Mouse (Mus musculus): Measurements from ENCODE around the gene Cryba4. TPM values are rescaled to one million over a fixed set of nuclear protein-coding genes. Genes with fewer than 3 reads are reported as not detected.

The Cryba4 gene
- polyA plus RNA-seq, 1 experiment from 2014 or later, result 0.69 TPM

GRCm38 (mm10) chr5:112277906-112278470, 25.7 kb upstream of the Cryba4 start:
- no peaks in the 10 kb centered on the region; the same call in 1 of the 2 replicates for H3K4me1 ChIP-seq (ENCODE audit: control insufficient read depth, insufficient read depth, low read length)
- H3K4me3 ChIP-seq (ENCODE audit: low read depth, low read length), result no peak overlapping the region
- no peaks in the 10 kb centered on the region for H3K36me3 ChIP-seq (replicated peaks; ENCODE audit: control insufficient read depth, insufficient read depth, low read depth, low read length)
- H3K27ac ChIP-seq (replicated peaks; ENCODE audit: low read depth, low read length), result no peak overlapping the region
- WGBS, result 90% methylated on average over 11 of the region's 11 CpGs
- no peak for ATAC-seq (replicated peaks; ENCODE audit: insufficient number of reproducible peaks, low FRiP score, low TSS enrichment, low read depth)
- H3K27me3 ChIP-seq (ENCODE audit: control insufficient read depth, insufficient read depth, low read length), result no peaks in the 10 kb centered on the region
- H3K9ac ChIP-seq (replicated peaks; ENCODE audit: low read length), result no peak overlapping the region
- H3K4me2 ChIP-seq (ENCODE audit: low read depth, low read length), result no peak overlapping the region
- no peaks in the 10 kb centered on the region for H3K9me3 ChIP-seq (replicated peaks; ENCODE audit: control insufficient read depth, low read length)
- no peak for DNase-seq (ENCODE audit: low spot score)

- Histone ChIP-seq H3K27ac (replicated peaks; ENCODE audit: low read depth, low read length) (no peak overlapping the region), H3K27me3 (ENCODE audit: control insufficient read depth, insufficient read depth, low read length) (no peaks in the 10 kb centered on the region), H3K4me1 (ENCODE audit: control insufficient read depth, insufficient read depth, low read length) (no peaks in the 10 kb centered on the region; the same call in 1 of the 2 replicates), H3K36me3 (replicated peaks; ENCODE audit: control insufficient read depth, insufficient read depth, low read depth, low read length) (no peaks in the 10 kb centered on the region), H3K9ac (replicated peaks; ENCODE audit: low read length) (peak overlapping the region; percentile 72), H3K4me3 (ENCODE audit: low read depth, low read length) (peak overlapping the region; percentile 79), H3K4me2 (ENCODE audit: low read depth, low read length) (peak overlapping the region; percentile 81), H3K9me3 (replicated peaks; ENCODE audit: control insufficient read depth, low read length) (no peaks in the 10 kb centered on the region)
- under 1% methylated on average over 24 of the region's 24 CpGs for whole genome bisulfite sequencing
- DNase-seq (ENCODE audit: low spot score), result peak; percentile 47
- ATAC-seq (replicated peaks; ENCODE audit: insufficient number of reproducible peaks, low FRiP score, low TSS enrichment, low read depth), result peak; percentile 3
Measured at GRCm38 (mm10) chr5:112276907-112277348, 24.6 kb upstream of the Cryba4 start.

- peak; percentile 95 for ATAC-seq (replicated peaks; ENCODE audit: insufficient number of reproducible peaks, low FRiP score, low TSS enrichment, low read depth)
- Histone ChIP-seq H3K4me1 (ENCODE audit: control insufficient read depth, insufficient read depth, low read length) (no peaks in the 10 kb centered on the region; the same call in 1 of the 2 replicates), H3K27ac (replicated peaks; ENCODE audit: low read depth, low read length) (no peak within 1 kb of the TSS)
Measured at GRCm38 (mm10) chr5:112276267-112276873, 24.1 kb upstream of the Cryba4 start, which contains the start of gene Tpst2. Tpst2 (plus strand) TSS chr5:112276691.

GRCm38 (mm10) chr5:112275021-112275804, 22.9 kb upstream of the Cryba4 start:
- H3K4me1 ChIP-seq (ENCODE audit: control insufficient read depth, insufficient read depth, low read length), result no peaks in the 10 kb centered on the region; the same call in 1 of the 2 replicates
- WGBS, result 62% methylated on average over 4 of the region's 4 CpGs

More at GRCm38 (mm10) chr5:112276267-112276873, 24.1 kb upstream of the Cryba4 start, which contains the start of gene Tpst2:
- under 1% methylated on average over 55 of the region's 62 CpGs for WGBS
- Histone ChIP-seq H3K9me3 (replicated peaks; ENCODE audit: control insufficient read depth, low read length) (no peaks in the 10 kb centered on the region), H3K9ac (replicated peaks; ENCODE audit: low read length) (peak within 1 kb of the TSS; percentile 72), H3K4me3 (ENCODE audit: low read depth, low read length) (peak within 1 kb of the TSS; percentile 79), H3K36me3 (replicated peaks; ENCODE audit: control insufficient read depth, insufficient read depth, low read depth, low read length) (no peaks in the 10 kb centered on the region), H3K4me2 (ENCODE audit: low read depth, low read length) (peak within 1 kb of the TSS; percentile 81), H3K27me3 (ENCODE audit: control insufficient read depth, insufficient read depth, low read length) (no peaks in the 10 kb centered on the region)
- peak; percentile 99 for DNase-seq (ENCODE audit: low spot score)

GRCm38 (mm10) chr5:112273746-112274463, 21.6 kb upstream of the Cryba4 start:
- no peak overlapping the region for H3K4me3 ChIP-seq (ENCODE audit: low read depth, low read length)
- H3K36me3 ChIP-seq (replicated peaks; ENCODE audit: control insufficient read depth, insufficient read depth, low read depth, low read length), result no peaks in the 10 kb centered on the region
- DNase-seq (ENCODE audit: low spot score) (peak; percentile 26), ATAC-seq (replicated peaks; ENCODE audit: insufficient number of reproducible peaks, low FRiP score, low TSS enrichment, low read depth) (no peak)
- H3K27me3 ChIP-seq (ENCODE audit: control insufficient read depth, insufficient read depth, low read length), result no peaks in the 10 kb centered on the region
- no peaks in the 10 kb centered on the region; the same call in 1 of the 2 replicates for H3K4me1 ChIP-seq (ENCODE audit: control insufficient read depth, insufficient read depth, low read length)
- no peak overlapping the region for H3K9ac ChIP-seq (replicated peaks; ENCODE audit: low read length)
- 63% methylated on average over 2 of the region's 2 CpGs for WGBS
- H3K4me2 ChIP-seq (ENCODE audit: low read depth, low read length), result no peak overlapping the region
- no peak overlapping the region for H3K27ac ChIP-seq (replicated peaks; ENCODE audit: low read depth, low read length)
- no peaks in the 10 kb centered on the region for H3K9me3 ChIP-seq (replicated peaks; ENCODE audit: control insufficient read depth, low read length)

More at GRCm38 (mm10) chr5:112275021-112275804, 22.9 kb upstream of the Cryba4 start:
- Histone ChIP-seq H3K9me3 (replicated peaks; ENCODE audit: control insufficient read depth, low read length) (no peaks in the 10 kb centered on the region), H3K4me3 (ENCODE audit: low read depth, low read length) (no peak overlapping the region), H3K27ac (replicated peaks; ENCODE audit: low read depth, low read length) (no peak overlapping the region), H3K4me2 (ENCODE audit: low read depth, low read length) (no peak overlapping the region), H3K27me3 (ENCODE audit: control insufficient read depth, insufficient read depth, low read length) (no peaks in the 10 kb centered on the region), H3K9ac (replicated peaks; ENCODE audit: low read length) (no peak overlapping the region), H3K36me3 (replicated peaks; ENCODE audit: control insufficient read depth, insufficient read depth, low read depth, low read length) (no peaks in the 10 kb centered on the region)
- DNase-seq (ENCODE audit: low spot score), result no peak
- no peak for ATAC-seq (replicated peaks; ENCODE audit: insufficient number of reproducible peaks, low FRiP score, low TSS enrichment, low read depth)

DNA sequence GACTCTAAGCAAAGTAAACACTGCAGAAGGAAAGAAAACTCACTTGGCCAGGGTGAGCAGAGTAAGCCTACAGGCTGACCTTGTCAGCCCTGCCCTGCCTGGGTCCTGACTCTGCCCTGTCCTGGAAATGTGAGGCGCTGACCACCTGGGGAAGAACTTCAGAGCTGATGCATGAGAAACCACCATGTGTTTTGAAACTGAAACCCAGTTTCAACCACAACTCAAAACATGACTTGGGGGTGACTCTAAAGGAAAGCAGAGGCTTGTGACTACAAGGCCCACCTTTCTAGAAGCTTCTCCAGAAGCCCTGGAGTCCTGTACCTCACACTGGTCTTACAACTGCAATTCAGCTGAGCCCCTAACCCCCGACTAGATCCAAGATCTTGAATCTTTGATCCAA, 20.6 kb upstream of the Cryba4 start:
- Histone ChIP-seq H3K27ac (replicated peaks; ENCODE audit: low read depth, low read length) (no peak overlapping the region), H3K4me1 (ENCODE audit: control insufficient read depth, insufficient read depth, low read length) (no peaks in the 10 kb centered on the region; the same call in 1 of the 2 replicates), H3K36me3 (replicated peaks; ENCODE audit: control insufficient read depth, insufficient read depth, low read depth, low read length) (no peaks in the 10 kb centered on the region), H3K27me3 (ENCODE audit: control insufficient read depth, insufficient read depth, low read length) (peaks cover 2% of the 10 kb centered on the region; the same call in 1 of the 2 replicates), H3K9me3 (replicated peaks; ENCODE audit: control insufficient read depth, low read length) (no peaks in the 10 kb centered on the region), H3K4me2 (ENCODE audit: low read depth, low read length) (no peak overlapping the region), H3K9ac (replicated peaks; ENCODE audit: low read length) (no peak overlapping the region), H3K4me3 (ENCODE audit: low read depth, low read length) (no peak overlapping the region)
- 60% methylated on average over 2 of the region's 2 CpGs for WGBS
- DNase-seq (ENCODE audit: low spot score) (no peak), ATAC-seq (replicated peaks; ENCODE audit: insufficient number of reproducible peaks, low FRiP score, low TSS enrichment, low read depth) (no peak)

GRCm38 (mm10) chr5:112270764-112271541, 18.6 kb upstream of the Cryba4 start:
- no peak for ATAC-seq (replicated peaks; ENCODE audit: insufficient number of reproducible peaks, low FRiP score, low TSS enrichment, low read depth)

More at GRCm38 (mm10) chr5:112270764-112271541, 18.6 kb upstream of the Cryba4 start:
- H3K4me3 ChIP-seq (ENCODE audit: low read depth, low read length), result no peak overlapping the region
- no peak overlapping the region for H3K9ac ChIP-seq (replicated peaks; ENCODE audit: low read length)
- H3K36me3 ChIP-seq (replicated peaks; ENCODE audit: control insufficient read depth, insufficient read depth, low read depth, low read length), result no peaks in the 10 kb centered on the region
- no peak overlapping the region for H3K27ac ChIP-seq (replicated peaks; ENCODE audit: low read depth, low read length)
- H3K9me3 ChIP-seq (replicated peaks; ENCODE audit: control insufficient read depth, low read length), result no peaks in the 10 kb centered on the region
- peaks cover 2% of the 10 kb centered on the region; the same call in 1 of the 2 replicates for H3K27me3 ChIP-seq (ENCODE audit: control insufficient read depth, insufficient read depth, low read length)
- no peak for DNase-seq (ENCODE audit: low spot score)
- 70% methylated on average over 24 of the region's 24 CpGs for WGBS
- no peak overlapping the region for H3K4me2 ChIP-seq (ENCODE audit: low read depth, low read length)
- H3K4me1 ChIP-seq (ENCODE audit: control insufficient read depth, insufficient read depth, low read length), result no peaks in the 10 kb centered on the region

Measured in embryonic facial prominence, embryonic 11.5 days (tissue).